Mouse (Mus musculus) kidney, embryonic 16.5 days (tissue): ENCODE measurements around the gene Fam234a. TPM values are rescaled to one million over a fixed set of nuclear protein-coding genes. Genes with fewer than 3 reads are reported as not detected.
A peak's percentile ranks its signal among the peaks of the same experiment; 100 is the strongest.

Experiments used
- ATAC-seq: fragments of 200-750 bp; cut with Nextera tagmentation; 2 replicates; pipeline ENCODE4 v1.8.0; 2017; ENCODE audit warnings: moderate TSS enrichment; ENCODE audit not compliant: low FRiP score, low TSS enrichment
- H3K27ac ChIP-seq: fragments of 300-500 bp; sonication (generic); 2 replicates; pipeline ENCODE4 v1.5.1; 2014; ENCODE audit warnings: low read length
- H3K27me3 ChIP-seq: fragments of 300-500 bp; sonication (generic); 2 replicates; pipeline ENCODE4 v1.6.1; 2014; ENCODE audit warnings: low read length, control low read depth, mixed read lengths; ENCODE audit not compliant: insufficient read depth
- H3K36me3 ChIP-seq: fragments of 300-500 bp; sonication (generic); 2 replicates; pipeline ENCODE4 v1.6.1; 2014; ENCODE audit warnings: low read length, control low read depth, mixed read lengths; ENCODE audit not compliant: insufficient read depth
- H3K4me1 ChIP-seq: fragments of 300-500 bp; sonication (generic); 2 replicates; pipeline ENCODE4 v1.6.1; 2014; ENCODE audit warnings: low read length, control low read depth, mixed read lengths; ENCODE audit not compliant: insufficient read depth
- H3K4me2 ChIP-seq: fragments of 300-500 bp; sonication (generic); replicated peaks from 2 replicates; pipeline ENCODE4 v1.6.1; 2014; ENCODE audit warnings: low read depth, low read length
- H3K4me3 ChIP-seq: fragments of 300-500 bp; sonication (generic); 2 replicates; pipeline ENCODE4 v1.5.1; 2014; ENCODE audit warnings: mild to moderate bottlenecking, low read length
- H3K9ac ChIP-seq: fragments of 300-500 bp; sonication (generic); replicated peaks from 2 replicates; pipeline ENCODE4 v1.6.1; 2014; ENCODE audit warnings: low read length
- H3K9me3 ChIP-seq: fragments of 300-500 bp; sonication (generic); 2 replicates; pipeline ENCODE4 v1.6.1; 2016; ENCODE audit warnings: low read length, control low read depth
- WGBS: fragments of 180-500 bp; shearing (Covaris S2); extraction: QIAGEN DNeasy Blood & Tissue Kit; methylation state at CpG from one replicate; pipeline ENCODE4 v1.1.7; 2014; 5-methylcytosine and 5-hydroxymethylcytosine counted together
- polyA plus RNA-seq: library from polyadenylated mRNA; unstranded; fragments of >200 nt; fragmentation: Nextera tagmentation; extraction: Ambion mirVana; gene quantifications from 2 replicates; pipeline ENCODE4 v1.2.1, GENCODE M21; 2015

Gene Fam234a
- polyA plus RNA-seq, 1 experiment from 2014 or later = 74.3 TPM

GRCm38 (mm10) chr17:26255313-26255712 lies 11.3 kb upstream of the Fam234a start:
- ATAC-seq = no peak
- H3K4me2 ChIP-seq = no peak overlapping the region
- no peak overlapping the region for H3K4me3 ChIP-seq
- no peaks in the 10 kb centered on the region for H3K9me3 ChIP-seq
- peaks cover 9% of the 10 kb centered on the region for H3K4me1 ChIP-seq
- no peaks in the 10 kb centered on the region for H3K27me3 ChIP-seq
- no peak overlapping the region for H3K27ac ChIP-seq
- H3K9ac ChIP-seq = no peak overlapping the region
- WGBS = 93% methylated on average over 7 of the region's 7 CpGs
- peaks cover 32% of the 10 kb centered on the region for H3K36me3 ChIP-seq

- H3K27me3 ChIP-seq = no peaks in the 10 kb centered on the region
- H3K9ac ChIP-seq = peak overlapping the region; percentile 100
- H3K4me2 ChIP-seq = peak overlapping the region; percentile 68
- H3K27ac ChIP-seq = peak overlapping the region; percentile 99
- H3K4me3 ChIP-seq = peak overlapping the region; percentile 99
- WGBS = 1% methylated on average over 24 of the region's 24 CpGs
- peaks cover 9% of the 10 kb centered on the region for H3K4me1 ChIP-seq
- H3K36me3 ChIP-seq = peaks cover 16% of the 10 kb centered on the region
- ATAC-seq = no peak; the same call in 1 of the 2 replicates
- no peaks in the 10 kb centered on the region for H3K9me3 ChIP-seq
These were observed 9.4 kb upstream of the Fam234a start for GRCm38 (mm10) chr17:26253399-26253798.

- peaks cover 9% of the 10 kb centered on the region for H3K4me1 ChIP-seq
- peak; percentile 96 for ATAC-seq
- no peaks in the 10 kb centered on the region for H3K9me3 ChIP-seq
- H3K27ac ChIP-seq = peak within 1 kb of the TSS; percentile 99
- peak within 1 kb of the TSS; percentile 68 for H3K4me2 ChIP-seq
- no peaks in the 10 kb centered on the region for H3K27me3 ChIP-seq
- under 1% methylated on average over 43 of the region's 43 CpGs for WGBS
- peak within 1 kb of the TSS; percentile 100 for H3K9ac ChIP-seq
- H3K36me3 ChIP-seq = peaks cover 10% of the 10 kb centered on the region
- H3K4me3 ChIP-seq = peak within 1 kb of the TSS; percentile 99
These were observed 8.7 kb upstream of the Fam234a start, which contains the start of gene Luc7l for GRCm38 (mm10) chr17:26252539-26253251. Gene Luc7l (plus strand): TSS chr17:26252896.

GRCm38 (mm10) chr17:26251886-26252538 lies 8.0 kb upstream of the Fam234a start:
- Histone ChIP-seq H3K4me2 (peak overlapping the region; percentile 68), H3K4me3 (peak overlapping the region; percentile 99), H3K27ac (peak overlapping the region; percentile 99; the same call in 1 of the 2 replicates), H3K9ac (no peak overlapping the region), H3K4me1 (peaks cover 9% of the 10 kb centered on the region), H3K36me3 (peaks cover 7% of the 10 kb centered on the region), H3K27me3 (no peaks in the 10 kb centered on the region), H3K9me3 (no peaks in the 10 kb centered on the region)
- WGBS = 61% methylated on average over 4 of the region's 4 CpGs
- no peak for ATAC-seq

- Histone ChIP-seq H3K27ac (peak overlapping the region; percentile 86), H3K4me3 (peak overlapping the region; percentile 83), H3K4me2 (peak overlapping the region; percentile 81), H3K4me1 (peaks cover 12% of the 10 kb centered on the region), H3K27me3 (no peaks in the 10 kb centered on the region), H3K36me3 (no peaks in the 10 kb centered on the region), H3K9ac (peak overlapping the region; percentile 80), H3K9me3 (no peaks in the 10 kb centered on the region)
- WGBS = under 1% methylated on average over 31 of the region's 32 CpGs
- ATAC-seq = peak; percentile 89
These were observed 456 bp downstream of the Fam234a start for GRCm38 (mm10) chr17:26243471-26244100.

- no peaks in the 10 kb centered on the region for H3K9me3 ChIP-seq
- no peak overlapping the region for H3K27ac ChIP-seq
- H3K36me3 ChIP-seq = no peaks in the 10 kb centered on the region
- no peak overlapping the region for H3K4me2 ChIP-seq
- H3K9ac ChIP-seq = no peak overlapping the region
- H3K4me3 ChIP-seq = no peak overlapping the region
- 77% methylated on average over 6 of the region's 6 CpGs for WGBS
- no peak for ATAC-seq
- peaks cover 12% of the 10 kb centered on the region for H3K4me1 ChIP-seq
- H3K27me3 ChIP-seq = no peaks in the 10 kb centered on the region
These were observed 3.1 kb downstream of the Fam234a start for GRCm38 (mm10) chr17:26240990-26241389.

- no peak overlapping the region for H3K4me2 ChIP-seq
- ATAC-seq = no peak
- H3K4me3 ChIP-seq = no peak overlapping the region
- no peaks in the 10 kb centered on the region for H3K27me3 ChIP-seq
- H3K4me1 ChIP-seq = peaks cover 12% of the 10 kb centered on the region
- H3K9ac ChIP-seq = no peak overlapping the region
- no peaks in the 10 kb centered on the region for H3K36me3 ChIP-seq
- no peak overlapping the region for H3K27ac ChIP-seq
- 74% methylated on average over 6 of the region's 6 CpGs for WGBS
- H3K9me3 ChIP-seq = no peaks in the 10 kb centered on the region
These were observed 3.8 kb downstream of the Fam234a start for GRCm38 (mm10) chr17:26240120-26240790.

- no peak overlapping the region for H3K4me3 ChIP-seq
- no peaks in the 10 kb centered on the region for H3K36me3 ChIP-seq
- 76% methylated on average over 2 of the region's 2 CpGs for WGBS
- no peak overlapping the region for H3K9ac ChIP-seq
- ATAC-seq = no peak
- H3K4me1 ChIP-seq = peaks cover 9% of the 10 kb centered on the region
- H3K4me2 ChIP-seq = no peak overlapping the region
- H3K27ac ChIP-seq = no peak overlapping the region
- H3K9me3 ChIP-seq = no peaks in the 10 kb centered on the region
- no peaks in the 10 kb centered on the region for H3K27me3 ChIP-seq
These were observed 4.5 kb downstream of the Fam234a start for GRCm38 (mm10) chr17:26239551-26239950.

- H3K36me3 ChIP-seq = 0 out of 2 replicates have a peak, but pooled peaks cover 1% of the 10 kb centered on the region
- 83% methylated on average over 10 of the region's 10 CpGs for WGBS
- no peak overlapping the region for H3K4me3 ChIP-seq
- H3K9ac ChIP-seq = no peak overlapping the region
- no peaks in the 10 kb centered on the region for H3K9me3 ChIP-seq
- no peak for ATAC-seq
- H3K27me3 ChIP-seq = no peaks in the 10 kb centered on the region
- no peak overlapping the region for H3K4me2 ChIP-seq
- no peaks in the 10 kb centered on the region for H3K4me1 ChIP-seq
- no peak overlapping the region for H3K27ac ChIP-seq
These were observed 6.4 kb downstream of the Fam234a start for GRCm38 (mm10) chr17:26237667-26238066.
